Mouse (Mus musculus) liver, embryonic 11.5 days (tissue): ENCODE measurements around the gene Treh. TPM values are rescaled to one million over a fixed set of nuclear protein-coding genes. Genes with fewer than 3 reads are reported as not detected.

Source experiments
- ATAC-seq: fragments of 200-750 bp; cut with Nextera tagmentation; replicated peaks from 2 replicates; pipeline ENCODE4 v1.8.0; 2017; ENCODE audit warnings: moderate number of reproducible peaks, mild to moderate bottlenecking, moderate TSS enrichment, moderate library complexity; ENCODE audit not compliant: low FRiP score
- DNase-seq: peaks from one replicate; pipeline ENCODE4 v3.0.0-alpha.2; 2017; ENCODE audit warnings: low spot score
- H3K27ac ChIP-seq: fragments of 300-500 bp; sonication (generic); 2 replicates; pipeline ENCODE4 v1.5.1; 2014; ENCODE audit warnings: mild to moderate bottlenecking, low read depth, low read length, control low read depth
- H3K27me3 ChIP-seq: fragments of 300-500 bp; sonication (generic); replicated peaks from 2 replicates; pipeline ENCODE4 v1.6.1; 2014; ENCODE audit warnings: low read length, mixed read lengths; ENCODE audit not compliant: control insufficient read depth, insufficient read depth
- H3K36me3 ChIP-seq: fragments of 300-500 bp; sonication (generic); 2 replicates; pipeline ENCODE4 v1.6.1; 2014; ENCODE audit warnings: mild to moderate bottlenecking, low read length, moderate library complexity, mixed read lengths; ENCODE audit not compliant: control insufficient read depth, insufficient read depth
- H3K4me1 ChIP-seq: fragments of 300-500 bp; sonication (generic); replicated peaks from 2 replicates; pipeline ENCODE4 v1.6.1; 2014; ENCODE audit warnings: low read length, mixed read lengths; ENCODE audit not compliant: control insufficient read depth, insufficient read depth
- H3K4me2 ChIP-seq: fragments of 300-500 bp; sonication (generic); 2 replicates; pipeline ENCODE4 v1.6.1; 2014; ENCODE audit warnings: mild to moderate bottlenecking, control low read depth, moderate library complexity
- H3K4me3 ChIP-seq: fragments of 300-500 bp; sonication (generic); 2 replicates; pipeline ENCODE4 v1.5.1; 2014; ENCODE audit warnings: low read depth, low read length, control low read depth
- H3K9ac ChIP-seq: fragments of 300-500 bp; sonication (generic); 2 replicates; pipeline ENCODE4 v1.6.1; 2014; ENCODE audit warnings: low read depth, low read length, control low read depth
- H3K9me3 ChIP-seq: fragments of 300-500 bp; sonication (generic); 2 replicates; pipeline ENCODE4 v1.6.1; 2016; ENCODE audit warnings: low read length, inconsistent platforms, mixed read lengths; ENCODE audit not compliant: control insufficient read depth
- WGBS: fragments of 180-500 bp; shearing (Covaris S2); extraction: QIAGEN DNeasy Blood & Tissue Kit; methylation state at CpG from one replicate; pipeline ENCODE4 v1.1.7; 2014; 5-methylcytosine and 5-hydroxymethylcytosine counted together
- polyA plus RNA-seq: library from polyadenylated mRNA; unstranded; fragments of >200 nt; fragmentation: Nextera tagmentation; extraction: Ambion mirVana; gene quantifications from 2 replicates; pipeline ENCODE4 v1.2.1, GENCODE M21; 2014

Gene Treh
- polyA plus RNA-seq, 1 experiment from 2014 or later, result not detected

- peak overlapping the region; percentile 64 for H3K4me3 ChIP-seq
- peak overlapping the region; percentile 54 for H3K27ac ChIP-seq
- peak; percentile 81 for DNase-seq
- no peaks in the 10 kb centered on the region for H3K36me3 ChIP-seq
- peaks cover 29% of the 10 kb centered on the region for H3K4me1 ChIP-seq
- H3K9ac ChIP-seq, result peak overlapping the region; percentile 66
- H3K9me3 ChIP-seq, result no peaks in the 10 kb centered on the region
- WGBS, result 1% methylated on average over 40 of the region's 40 CpGs
- ATAC-seq, result peak; percentile 75
- peak overlapping the region; percentile 87 for H3K4me2 ChIP-seq
- H3K27me3 ChIP-seq, result no peaks in the 10 kb centered on the region
Measured at GRCm38 (mm10) chr9:44721154-44721876, 48.3 kb downstream of the Treh start.

DNA sequence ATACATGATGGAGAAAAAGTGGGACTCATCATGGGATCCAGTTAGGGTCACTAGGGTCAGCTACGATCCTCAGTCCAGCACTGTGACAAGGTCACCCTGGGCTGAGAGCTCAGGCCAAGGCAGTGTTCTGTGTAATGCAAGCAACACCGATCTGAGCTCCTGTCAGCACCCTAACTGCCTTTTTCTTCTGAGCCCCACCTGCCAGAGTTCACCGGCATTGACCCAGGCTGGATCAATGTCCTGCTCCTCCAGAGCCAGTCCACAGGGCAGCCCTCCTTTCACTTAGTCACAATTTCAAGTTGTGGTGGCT is 48.8 kb downstream of the Treh start:
- no peak overlapping the region for H3K9ac ChIP-seq
- H3K4me1 ChIP-seq, result peaks cover 25% of the 10 kb centered on the region
- no peaks in the 10 kb centered on the region for H3K36me3 ChIP-seq
- 73% methylated on average over 3 of the region's 3 CpGs for WGBS
- H3K4me3 ChIP-seq, result no peak overlapping the region
- no peaks in the 10 kb centered on the region for H3K9me3 ChIP-seq
- ATAC-seq, result no peak
- DNase-seq, result no peak
- peak overlapping the region; percentile 87 for H3K4me2 ChIP-seq
- H3K27ac ChIP-seq, result no peak overlapping the region; the same call in 1 of the 2 replicates
- H3K27me3 ChIP-seq, result no peaks in the 10 kb centered on the region

DNA sequence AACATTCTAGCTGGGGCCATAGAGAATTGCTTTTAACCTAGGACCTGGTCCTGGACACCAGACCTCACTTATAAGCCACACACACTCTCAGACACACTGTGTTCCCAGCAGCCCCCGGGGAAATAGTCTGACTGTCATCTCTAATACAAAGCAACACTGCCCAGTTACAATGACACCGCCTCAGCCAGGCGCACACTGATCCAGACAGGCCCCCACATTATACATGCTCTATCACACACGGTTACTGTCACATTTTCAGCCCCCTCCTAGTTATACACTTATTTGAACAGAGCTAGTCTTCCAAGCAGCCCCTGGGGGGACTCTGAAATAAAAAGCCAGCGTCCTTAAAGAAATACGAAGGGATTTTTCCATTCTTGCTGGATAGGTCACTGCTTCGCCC is 49.5 kb downstream of the Treh start:
- H3K36me3 ChIP-seq, result no peaks in the 10 kb centered on the region
- no peak overlapping the region for H3K4me3 ChIP-seq
- no peak overlapping the region for H3K9ac ChIP-seq
- DNase-seq, result no peak
- H3K4me1 ChIP-seq, result peaks cover 25% of the 10 kb centered on the region
- WGBS, result 72% methylated on average over 7 of the region's 7 CpGs
- H3K27me3 ChIP-seq, result no peaks in the 10 kb centered on the region
- ATAC-seq, result no peak
- H3K27ac ChIP-seq, result 0 out of 2 replicates have a peak overlapping the region, but pooled peaks have one; percentile 39
- H3K9me3 ChIP-seq, result no peaks in the 10 kb centered on the region
- H3K4me2 ChIP-seq, result no peak overlapping the region

DNA sequence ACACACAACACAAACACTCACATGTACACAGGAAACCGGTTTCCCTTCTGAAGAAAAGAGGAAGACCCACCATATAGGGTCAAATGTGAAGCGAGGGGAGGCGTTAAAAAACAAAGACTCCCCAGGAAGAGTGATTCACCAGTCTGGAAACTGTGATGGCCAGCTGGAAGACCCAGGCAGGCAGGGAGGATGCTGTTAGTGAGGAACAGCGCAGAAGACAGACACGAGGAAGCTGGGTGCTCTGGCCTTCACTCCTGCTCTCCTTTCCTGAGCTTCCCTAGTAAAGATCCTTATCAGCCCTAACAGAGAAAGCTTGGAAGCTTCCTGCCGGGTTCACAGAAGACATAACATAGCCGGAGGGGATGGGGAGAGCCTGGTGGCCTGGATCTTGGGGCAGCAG is 50.0 kb downstream of the Treh start:
- H3K4me2 ChIP-seq, result no peak overlapping the region
- no peak for DNase-seq
- H3K27ac ChIP-seq, result no peak overlapping the region
- H3K4me1 ChIP-seq, result peaks cover 25% of the 10 kb centered on the region
- H3K36me3 ChIP-seq, result no peaks in the 10 kb centered on the region
- H3K9me3 ChIP-seq, result no peaks in the 10 kb centered on the region
- H3K27me3 ChIP-seq, result no peaks in the 10 kb centered on the region
- no peak overlapping the region for H3K4me3 ChIP-seq
- 29% methylated on average over 7 of the region's 7 CpGs for WGBS
- H3K9ac ChIP-seq, result no peak overlapping the region
- ATAC-seq, result no peak

DNA sequence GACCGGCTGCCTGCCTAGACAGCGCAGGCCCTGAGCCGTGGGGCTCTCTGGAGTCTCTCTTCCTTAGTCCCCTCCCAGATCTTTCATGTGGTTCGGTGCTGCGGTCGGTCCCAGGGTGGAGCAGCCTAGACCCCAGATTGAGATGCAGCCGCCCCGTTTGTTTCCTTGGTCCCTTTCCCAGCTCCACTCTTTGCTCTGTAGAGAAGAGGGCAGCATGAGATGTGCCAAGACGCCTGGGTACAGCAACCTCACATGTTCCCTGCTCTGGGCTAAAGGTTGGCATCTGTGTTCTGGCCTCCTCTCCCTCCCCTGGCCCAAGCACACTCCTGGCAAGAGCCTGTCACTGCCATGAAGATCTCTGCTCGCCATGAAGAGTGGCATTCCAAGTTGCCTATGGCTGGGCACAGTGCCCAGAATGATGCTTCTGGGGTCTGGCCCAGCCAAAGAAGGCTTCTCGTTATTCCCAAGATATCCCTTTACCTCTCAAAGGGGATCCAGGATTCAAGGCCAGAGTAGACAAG is 50.5 kb downstream of the Treh start:
- H3K4me2 ChIP-seq, result no peak overlapping the region
- WGBS, result 66% methylated on average over 11 of the region's 11 CpGs
- H3K27me3 ChIP-seq, result no peaks in the 10 kb centered on the region
- H3K27ac ChIP-seq, result peak overlapping the region; percentile 45; the same call in 1 of the 2 replicates
- peaks cover 25% of the 10 kb centered on the region for H3K4me1 ChIP-seq
- ATAC-seq (no peak), DNase-seq (no peak)
- no peaks in the 10 kb centered on the region for H3K9me3 ChIP-seq
- no peaks in the 10 kb centered on the region for H3K36me3 ChIP-seq
- H3K4me3 ChIP-seq, result no peak overlapping the region
- 0 out of 2 replicates have a peak overlapping the region, but pooled peaks have one; percentile 8 for H3K9ac ChIP-seq

DNA sequence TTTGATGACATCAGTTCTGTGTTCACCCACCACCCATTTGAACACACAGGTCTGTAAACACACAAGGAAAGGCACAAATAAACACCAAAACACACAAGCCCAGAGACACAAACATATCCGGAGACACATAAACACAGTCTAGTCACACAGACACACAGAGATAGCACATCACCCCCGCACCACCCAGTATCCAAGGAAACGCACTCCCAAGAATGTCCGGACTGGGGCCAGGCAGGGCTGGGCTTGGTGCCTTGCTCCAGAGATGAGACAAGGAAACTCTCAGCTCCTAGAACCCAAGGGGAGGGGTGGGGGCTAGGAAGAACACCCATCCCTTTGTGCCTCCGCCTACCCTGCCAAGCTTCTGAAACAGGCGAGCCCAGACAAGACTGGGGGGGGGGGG is 51.2 kb downstream of the Treh start:
- Histone ChIP-seq H3K9me3 (no peaks in the 10 kb centered on the region), H3K36me3 (no peaks in the 10 kb centered on the region), H3K27ac (no peak overlapping the region), H3K9ac (no peak overlapping the region), H3K4me1 (peaks cover 24% of the 10 kb centered on the region), H3K4me3 (no peak overlapping the region), H3K4me2 (no peak overlapping the region), H3K27me3 (no peaks in the 10 kb centered on the region)
- DNase-seq (no peak), ATAC-seq (no peak)
- 72% methylated on average over 6 of the region's 6 CpGs for WGBS

DNA sequence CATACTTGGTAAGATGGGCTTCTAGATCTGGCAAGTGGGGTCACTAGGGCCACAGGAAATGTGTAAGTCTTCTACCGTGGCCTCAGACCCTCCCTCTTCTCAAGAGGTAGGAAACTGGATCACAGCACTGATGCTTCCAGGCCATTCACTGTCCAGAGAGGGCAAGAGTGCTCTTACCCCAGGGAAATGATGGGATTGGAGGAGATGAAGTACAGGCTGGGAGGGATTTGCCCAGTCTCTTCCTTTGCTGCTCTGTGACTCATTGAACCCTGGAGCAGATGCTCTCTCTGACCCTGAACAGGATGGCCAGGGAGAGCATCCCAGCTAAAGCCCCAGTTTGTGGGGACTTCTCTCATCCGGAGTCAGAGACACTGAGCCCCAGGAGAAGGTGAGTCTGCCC is 51.6 kb downstream of the Treh start:
- H3K27ac ChIP-seq, result no peak overlapping the region
- H3K4me3 ChIP-seq, result no peak overlapping the region
- no peak for ATAC-seq
- H3K36me3 ChIP-seq, result no peaks in the 10 kb centered on the region
- no peak overlapping the region for H3K4me2 ChIP-seq
- no peak overlapping the region for H3K9ac ChIP-seq
- 59% methylated on average over 2 of the region's 2 CpGs for WGBS
- no peak for DNase-seq
- H3K4me1 ChIP-seq, result peaks cover 20% of the 10 kb centered on the region
- H3K27me3 ChIP-seq, result no peaks in the 10 kb centered on the region
- no peaks in the 10 kb centered on the region for H3K9me3 ChIP-seq

DNA sequence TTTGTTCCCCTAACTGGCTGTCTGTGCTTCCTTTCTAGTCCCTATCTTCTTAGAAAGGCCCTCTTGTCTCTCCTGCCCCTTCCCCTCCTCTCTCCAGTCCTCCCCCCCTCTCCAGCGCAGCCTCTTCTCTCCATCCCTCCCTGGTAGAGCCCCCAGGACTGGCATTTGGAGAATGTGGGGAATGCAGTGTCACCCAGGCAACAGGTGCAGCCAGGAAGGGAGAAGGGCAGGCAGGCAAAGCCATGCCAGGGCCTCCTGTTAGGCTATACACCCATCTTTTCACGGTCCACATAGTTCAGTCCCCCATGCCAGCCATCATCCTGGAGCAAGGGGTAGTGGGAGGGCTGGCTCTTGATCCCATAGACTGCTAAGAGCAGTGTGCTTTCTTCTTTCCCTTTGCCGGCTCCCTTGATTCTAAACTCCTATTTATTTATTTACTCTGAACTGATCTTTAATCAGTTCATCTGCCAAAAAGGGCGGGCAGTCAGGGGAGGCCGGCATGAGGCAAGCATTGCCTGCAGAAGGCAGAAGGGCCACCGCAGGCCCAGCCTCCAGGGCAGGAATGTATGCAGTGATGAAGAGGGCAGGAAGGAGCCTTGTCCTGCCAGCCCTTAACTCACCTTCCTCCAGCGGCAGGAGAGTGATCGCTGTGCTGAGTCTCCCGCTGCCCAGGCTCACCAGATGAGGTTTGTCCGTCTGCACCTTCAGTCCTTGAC is 53.6 kb downstream of the Treh start:
- Histone ChIP-seq H3K9ac (no peak overlapping the region), H3K36me3 (no peaks in the 10 kb centered on the region), H3K27ac (no peak overlapping the region), H3K4me1 (peaks cover 6% of the 10 kb centered on the region; the same call in 1 of the 2 replicates), H3K4me3 (no peak overlapping the region), H3K27me3 (no peaks in the 10 kb centered on the region), H3K9me3 (no peaks in the 10 kb centered on the region), H3K4me2 (no peak overlapping the region)
- no peak for DNase-seq
- no peak for ATAC-seq
- WGBS, result 51% methylated on average over 10 of the region's 10 CpGs
